Mouse (Mus musculus) erythroblast, embryonic 14.5 days (primary cell): ENCODE results near the gene Ltbp1. TPM values are rescaled to one million over a fixed set of nuclear protein-coding genes. Genes with fewer than 3 reads are reported as not detected.

ENCODE experiments used
- H3K27me3 ChIP-seq: 2 replicates; pipeline ENCODE4 v1.6.1; 2012; ENCODE audit warnings: inconsistent platforms; ENCODE audit not compliant: control insufficient read depth
- H3K36me3 ChIP-seq: 2 replicates; pipeline ENCODE4 v1.6.1; 2012; ENCODE audit warnings: mild to moderate bottlenecking, inconsistent platforms; ENCODE audit not compliant: control insufficient read depth
- H3K4me1 ChIP-seq: 2 replicates; pipeline ENCODE4 v1.6.1; 2012; ENCODE audit warnings: inconsistent platforms; ENCODE audit not compliant: control insufficient read depth
- H3K4me3 ChIP-seq: replicated peaks from 2 replicates; pipeline ENCODE3; 2012; ENCODE audit warnings: moderate library complexity, mild to moderate bottlenecking, inconsistent platforms
- H3K9me3 ChIP-seq: 2 replicates; pipeline ENCODE4 v1.6.1; 2012; ENCODE audit warnings: low read length, inconsistent platforms, mixed read lengths; ENCODE audit not compliant: control insufficient read depth
- GATA1 ChIP-seq: IDR thresholded peaks from 2 replicates; pipeline ENCODE4 v1.6.1; 2012; ENCODE audit warnings: low read length, inconsistent platforms, mixed read lengths
- TAL1 ChIP-seq: IDR thresholded peaks from 3 replicates; pipeline ENCODE4 v1.6.1; 2012; ENCODE audit warnings: low read length, inconsistent platforms, mixed read lengths
- polyA plus RNA-seq: library from polyadenylated mRNA; stranded (reverse); fragments of >175 nt; gene quantifications from 2 replicates; pipeline ENCODE4 v1.2.3, GENCODE M21; 2012

Gene Ltbp1
- polyA plus RNA-seq, 1 experiment: 0.06 TPM

DNA sequence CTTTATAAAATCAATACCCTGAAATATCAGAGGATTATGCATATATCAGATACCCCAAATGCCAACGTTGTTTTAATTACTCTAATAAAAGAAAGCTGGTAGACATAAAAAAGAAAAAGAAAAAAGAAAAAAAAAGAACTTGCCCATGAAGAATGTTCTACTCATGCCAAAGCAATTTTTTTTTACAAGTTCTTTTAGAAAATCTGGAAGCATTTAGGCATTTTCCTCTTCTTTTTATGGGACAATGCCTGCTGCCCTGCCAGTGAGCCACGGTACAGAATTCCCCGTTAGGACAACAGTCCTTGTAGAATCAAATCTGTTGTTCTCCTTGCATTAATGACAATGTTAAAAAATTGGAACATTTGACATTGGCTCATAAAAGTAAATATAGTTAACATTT lies 234.2 kb downstream of the Ltbp1 start:
- no peak overlapping the region for H3K4me3 ChIP-seq
- H3K27me3 ChIP-seq: no peaks in the 10 kb centered on the region
- H3K4me1 ChIP-seq: no peaks in the 10 kb centered on the region
- no peaks in the 10 kb centered on the region for H3K36me3 ChIP-seq
- H3K9me3 ChIP-seq: no peaks in the 10 kb centered on the region
- TF ChIP-seq TAL1 (no peak), GATA1 (no peak)

DNA sequence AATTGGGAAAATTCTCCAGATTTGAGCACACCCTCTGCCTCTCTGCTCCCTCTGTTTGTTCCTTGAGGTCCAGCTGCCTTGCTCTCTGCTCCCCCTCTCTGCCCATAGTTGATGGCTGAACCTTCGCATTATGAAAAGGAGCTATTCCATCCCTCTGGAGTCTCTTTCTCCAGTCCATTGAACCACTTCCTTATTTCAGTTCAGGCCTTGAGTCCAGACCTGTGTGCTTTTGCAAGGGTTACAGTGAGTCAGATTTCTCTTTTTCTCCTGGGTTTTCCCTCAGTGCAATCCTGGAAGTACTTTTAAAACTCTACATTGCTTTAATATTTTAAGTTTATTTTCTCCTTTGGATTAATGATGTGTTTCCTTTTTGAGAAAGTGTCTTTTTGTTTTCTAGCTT lies 236.7 kb downstream of the Ltbp1 start:
- Histone ChIP-seq H3K4me3 (no peak overlapping the region), H3K27me3 (no peaks in the 10 kb centered on the region), H3K9me3 (no peaks in the 10 kb centered on the region), H3K36me3 (no peaks in the 10 kb centered on the region), H3K4me1 (no peaks in the 10 kb centered on the region)
- TF ChIP-seq GATA1: no peak
- no peak for TF ChIP-seq TAL1

DNA sequence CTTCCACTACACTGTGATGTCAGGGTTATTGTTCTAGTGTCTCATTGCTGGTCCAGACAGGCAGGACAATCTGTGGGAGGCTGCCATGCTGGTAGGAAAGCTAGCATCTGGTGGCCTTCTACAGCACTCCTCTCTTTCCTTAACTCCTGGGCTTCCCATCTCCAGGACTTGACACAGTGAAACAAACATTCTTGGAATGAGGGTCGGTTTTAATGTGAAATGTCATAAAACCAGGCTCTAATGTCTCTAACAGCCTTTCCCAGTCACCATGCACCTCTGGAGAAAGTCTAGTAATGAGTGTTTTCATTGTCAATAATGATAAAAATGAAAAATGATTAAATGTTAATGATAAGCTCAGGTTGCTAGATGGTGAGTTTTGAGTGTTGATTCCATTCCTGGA lies 237.9 kb downstream of the Ltbp1 start:
- TF ChIP-seq TAL1: no peak
- no peak for TF ChIP-seq GATA1
- no peak overlapping the region for H3K4me3 ChIP-seq
- H3K4me1 ChIP-seq: no peaks in the 10 kb centered on the region
- no peaks in the 10 kb centered on the region for H3K27me3 ChIP-seq
- H3K9me3 ChIP-seq: no peaks in the 10 kb centered on the region
- H3K36me3 ChIP-seq: no peaks in the 10 kb centered on the region

DNA sequence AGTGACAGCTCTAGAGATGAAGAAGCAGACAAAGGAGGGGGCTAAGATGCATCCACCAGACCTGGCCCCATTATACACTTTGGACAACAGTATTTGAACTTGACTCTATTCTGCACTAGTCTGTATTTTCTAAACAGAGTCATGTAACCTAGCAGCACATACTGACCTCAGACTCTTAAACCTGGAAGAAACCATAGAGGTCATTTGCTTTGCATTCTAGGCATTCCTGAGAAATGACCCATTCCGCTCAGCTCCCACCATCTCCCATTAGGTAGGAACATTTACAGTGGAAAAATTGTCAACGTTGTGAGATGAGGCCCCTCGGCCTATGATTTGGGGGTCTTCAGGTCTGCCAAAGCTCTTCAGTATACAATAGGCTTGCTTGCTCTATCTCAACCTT lies 238.8 kb downstream of the Ltbp1 start:
- H3K4me3 ChIP-seq: no peak overlapping the region
- TF ChIP-seq TAL1: no peak
- TF ChIP-seq GATA1: no peak
- H3K4me1 ChIP-seq: no peaks in the 10 kb centered on the region
- no peaks in the 10 kb centered on the region for H3K27me3 ChIP-seq
- H3K9me3 ChIP-seq: no peaks in the 10 kb centered on the region
- H3K36me3 ChIP-seq: no peaks in the 10 kb centered on the region

DNA sequence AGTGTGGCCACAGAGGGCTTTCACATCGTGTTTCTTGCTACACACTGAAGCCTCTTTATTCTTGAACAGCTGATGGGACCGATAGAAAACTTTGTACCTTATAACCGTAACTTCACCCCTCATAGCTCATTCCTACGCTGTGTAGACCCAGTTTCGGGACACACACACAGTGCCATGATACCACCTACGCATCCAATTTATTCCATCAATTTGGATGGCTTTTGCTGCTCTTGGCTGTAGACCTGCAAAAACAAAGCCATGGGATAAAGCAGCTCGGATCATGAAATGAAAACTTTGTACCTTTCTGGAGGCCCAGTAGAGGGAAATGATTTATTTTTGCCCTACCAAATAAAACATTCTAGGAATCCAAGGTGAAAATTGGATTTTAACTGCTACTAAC lies 239.7 kb downstream of the Ltbp1 start:
- Histone ChIP-seq H3K9me3 (no peaks in the 10 kb centered on the region), H3K27me3 (no peaks in the 10 kb centered on the region), H3K4me1 (no peaks in the 10 kb centered on the region), H3K4me3 (no peak overlapping the region), H3K36me3 (no peaks in the 10 kb centered on the region)
- no peak for TF ChIP-seq GATA1
- no peak for TF ChIP-seq TAL1

DNA sequence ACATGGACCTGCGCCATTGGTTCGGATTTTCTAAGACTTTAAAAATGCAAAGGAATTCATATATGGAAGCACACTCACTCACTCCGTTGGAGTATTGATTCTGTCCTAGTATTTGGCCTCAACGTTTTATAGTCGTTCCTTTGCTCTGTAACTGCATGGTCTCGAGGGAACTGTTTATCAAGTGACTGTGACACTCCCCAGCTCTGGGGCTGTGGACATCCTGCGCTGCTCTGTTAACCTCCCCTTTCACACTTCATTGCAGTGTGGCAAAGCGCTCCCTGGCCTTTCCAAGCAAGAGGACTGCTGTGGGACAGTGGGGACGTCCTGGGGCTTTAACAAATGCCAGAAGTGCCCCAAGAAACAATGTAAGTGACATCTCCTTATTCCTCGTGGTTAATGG lies 243.3 kb downstream of the Ltbp1 start:
- H3K4me1 ChIP-seq: no peaks in the 10 kb centered on the region
- H3K9me3 ChIP-seq: no peaks in the 10 kb centered on the region
- TF ChIP-seq GATA1 (no peak), TAL1 (no peak)
- no peaks in the 10 kb centered on the region for H3K36me3 ChIP-seq
- no peaks in the 10 kb centered on the region for H3K27me3 ChIP-seq
- no peak overlapping the region for H3K4me3 ChIP-seq

DNA sequence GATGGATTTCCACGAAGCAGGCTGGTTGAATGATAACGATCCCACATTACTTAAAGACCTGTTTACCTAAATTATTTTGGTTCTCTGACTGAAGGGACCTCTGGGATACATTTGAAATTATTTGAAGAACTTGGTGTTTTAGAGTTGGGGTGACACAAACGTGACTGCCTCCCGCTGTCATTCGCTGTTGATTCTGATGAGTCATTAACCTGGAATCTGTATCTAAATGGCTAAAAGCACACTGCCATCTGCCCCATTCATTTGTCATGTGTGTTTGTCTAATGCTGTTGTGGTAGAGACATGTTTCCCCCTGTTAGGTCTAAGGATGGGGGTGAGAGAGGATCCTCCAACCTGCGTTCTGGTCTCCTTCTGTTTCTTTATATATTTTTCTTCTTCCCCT lies 245.2 kb downstream of the Ltbp1 start:
- Histone ChIP-seq H3K4me3 (no peak overlapping the region), H3K4me1 (no peaks in the 10 kb centered on the region), H3K27me3 (no peaks in the 10 kb centered on the region), H3K36me3 (no peaks in the 10 kb centered on the region), H3K9me3 (no peaks in the 10 kb centered on the region)
- TF ChIP-seq GATA1 (no peak), TAL1 (no peak)

DNA sequence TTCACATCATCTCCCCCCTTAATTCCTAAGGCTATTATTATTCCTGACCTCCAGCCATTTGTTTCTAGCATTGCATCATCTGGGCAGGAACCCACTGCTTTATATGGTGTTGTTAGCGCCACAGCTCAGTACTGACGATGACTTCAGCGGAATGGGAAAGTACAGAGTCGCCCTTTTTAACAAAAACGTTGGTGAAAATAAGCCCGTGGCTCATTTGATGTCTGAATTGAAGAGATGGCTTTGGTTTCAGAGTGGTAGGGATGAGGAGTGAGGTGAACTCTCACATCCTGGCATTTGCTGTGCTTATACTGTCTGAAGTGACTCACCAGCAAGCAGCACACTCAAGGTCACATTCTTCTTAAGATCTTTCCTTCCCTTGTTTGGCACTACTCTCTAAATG lies 245.7 kb downstream of the Ltbp1 start:
- TF ChIP-seq TAL1 (no peak), GATA1 (no peak)
- Histone ChIP-seq H3K9me3 (no peaks in the 10 kb centered on the region), H3K4me1 (no peaks in the 10 kb centered on the region), H3K4me3 (no peak overlapping the region), H3K36me3 (no peaks in the 10 kb centered on the region), H3K27me3 (no peaks in the 10 kb centered on the region)

DNA sequence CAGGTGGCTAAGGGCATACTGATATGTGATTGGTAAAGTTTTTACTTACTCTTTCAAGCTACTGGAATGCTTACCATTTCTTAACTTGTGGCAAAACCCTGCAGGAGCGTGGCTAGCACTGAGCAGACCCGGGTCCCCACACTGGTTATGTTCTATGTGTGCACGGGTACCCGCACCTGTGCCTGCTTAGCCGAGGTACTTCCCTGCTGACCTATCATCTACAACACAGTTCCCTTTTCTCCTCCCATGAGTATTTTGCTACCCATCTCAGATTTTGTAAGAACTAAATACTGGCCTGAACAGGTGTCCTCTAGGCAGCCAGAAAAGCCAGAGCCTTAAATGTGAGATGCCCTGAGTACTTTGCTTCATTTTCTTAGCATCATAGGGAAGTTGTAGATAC lies 247.2 kb downstream of the Ltbp1 start:
- no peak overlapping the region for H3K4me3 ChIP-seq
- no peaks in the 10 kb centered on the region for H3K27me3 ChIP-seq
- H3K4me1 ChIP-seq: no peaks in the 10 kb centered on the region
- H3K9me3 ChIP-seq: no peaks in the 10 kb centered on the region
- no peak for TF ChIP-seq TAL1
- no peak for TF ChIP-seq GATA1
- H3K36me3 ChIP-seq: no peaks in the 10 kb centered on the region

DNA sequence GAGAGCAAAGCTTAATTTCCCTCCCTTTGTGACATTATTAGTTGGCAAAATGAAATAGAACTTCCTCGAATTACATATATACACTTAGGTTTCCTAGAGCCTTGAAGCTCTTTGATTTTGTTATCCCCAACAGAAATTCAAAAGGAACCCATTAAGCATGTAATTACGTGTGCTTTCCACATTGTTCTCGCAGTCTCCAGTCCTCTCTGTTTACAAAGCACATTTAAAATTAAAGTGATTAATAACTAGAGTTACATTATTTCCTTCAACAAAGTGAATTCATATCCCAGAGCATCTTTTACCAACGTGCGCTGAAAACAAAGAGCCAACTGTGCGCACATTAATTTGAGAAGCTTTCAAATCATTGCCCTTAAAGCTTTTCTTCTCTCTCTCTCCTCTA lies 249.5 kb downstream of the Ltbp1 start:
- H3K9me3 ChIP-seq: no peaks in the 10 kb centered on the region
- H3K36me3 ChIP-seq: no peaks in the 10 kb centered on the region
- no peak overlapping the region for H3K4me3 ChIP-seq
- no peaks in the 10 kb centered on the region for H3K4me1 ChIP-seq
- TF ChIP-seq GATA1 (no peak), TAL1 (no peak)
- H3K27me3 ChIP-seq: no peaks in the 10 kb centered on the region
